Mouse (Mus musculus) bone marrow, adult 2 months (tissue): Measurements from ENCODE around the gene Smyd3. TPM values are rescaled to one million over a fixed set of nuclear protein-coding genes. Genes with fewer than 3 reads are reported as not detected.

Experiments
- H3K27ac ChIP-seq: fragments of 200-500 bp; 2 replicates; pipeline ENCODE4 v1.5.1; 2012; ENCODE audit warnings: low read depth, mild to moderate bottlenecking, control low read depth, inconsistent platforms, low read length; ENCODE audit not compliant: control insufficient read depth, poor library complexity, insufficient read depth
- H3K4me1 ChIP-seq: fragments of 200-500 bp; 2 replicates; pipeline ENCODE4 v1.6.1; 2011; ENCODE audit warnings: low read length; ENCODE audit not compliant: control insufficient read depth, insufficient read depth
- H3K4me3 ChIP-seq: fragments of 200-500 bp; replicated peaks from 2 replicates; pipeline ENCODE3; 2011; ENCODE audit warnings: mild to moderate bottlenecking, low read depth, low read length, control low read depth; ENCODE audit not compliant: control insufficient read depth
- CTCF ChIP-seq: fragments of 200-500 bp; IDR thresholded peaks from 2 replicates; pipeline ENCODE4 v1.5.1; 2011; ENCODE audit warnings: low read length, control low read depth; ENCODE audit not compliant: control insufficient read depth, insufficient read depth
- POLR2A ChIP-seq: fragments of 200-500 bp; IDR thresholded peaks from 2 replicates; pipeline ENCODE4 v1.6.1; 2011; ENCODE audit warnings: low read depth, mild to moderate bottlenecking, control low read depth, low read length, borderline replicate concordance; ENCODE audit not compliant: control insufficient read depth
- WGBS: fragments of 180-500 bp; shearing (Covaris S2); methylation state at CpG from one replicate; pipeline ENCODE4 v1.1.7; 2018; 5-methylcytosine and 5-hydroxymethylcytosine counted together
- polyA plus RNA-seq: library from polyadenylated mRNA; stranded (reverse); fragments of >200 nt; gene quantifications from 2 replicates; pipeline ENCODE4 v1.2.4, GENCODE M21; 2011; ENCODE audit warnings: low replicate concordance; ENCODE audit not compliant: missing spikeins, insufficient read depth, insufficient read length

Gene Smyd3
- polyA plus RNA-seq, 1 experiment, result 20.8 TPM

GRCm38 (mm10) chr1:179137145-179137477 lies 380.7 kb downstream of the Smyd3 start:
- H3K4me3 ChIP-seq, result no peak overlapping the region
- 67% methylated on average over 3 of the region's 3 CpGs for WGBS
- TF ChIP-seq POLR2A (no peak), CTCF (no peak)

GRCm38 (mm10) chr1:179136461-179137144 lies 381.2 kb downstream of the Smyd3 start:
- Histone ChIP-seq H3K4me1 (peaks cover 3% of the 10 kb centered on the region; the same call in 1 of the 2 replicates), H3K4me3 (no peak overlapping the region), H3K27ac (no peak overlapping the region)
- WGBS, result 57% methylated on average over 14 of the region's 14 CpGs
- no peak for TF ChIP-seq CTCF
- TF ChIP-seq POLR2A, result no peak

More at GRCm38 (mm10) chr1:179137145-179137477, 380.7 kb downstream of the Smyd3 start:
- Histone ChIP-seq H3K27ac (no peak overlapping the region), H3K4me1 (peaks cover 3% of the 10 kb centered on the region; the same call in 1 of the 2 replicates)

GRCm38 (mm10) chr1:179129995-179130394 lies 387.8 kb downstream of the Smyd3 start:
- TF ChIP-seq POLR2A (no peak), CTCF (no peak)
- 73% methylated on average over 5 of the region's 5 CpGs for WGBS
- Histone ChIP-seq H3K4me1 (peaks cover 3% of the 10 kb centered on the region; the same call in 1 of the 2 replicates), H3K27ac (no peak overlapping the region), H3K4me3 (no peak overlapping the region)

DNA sequence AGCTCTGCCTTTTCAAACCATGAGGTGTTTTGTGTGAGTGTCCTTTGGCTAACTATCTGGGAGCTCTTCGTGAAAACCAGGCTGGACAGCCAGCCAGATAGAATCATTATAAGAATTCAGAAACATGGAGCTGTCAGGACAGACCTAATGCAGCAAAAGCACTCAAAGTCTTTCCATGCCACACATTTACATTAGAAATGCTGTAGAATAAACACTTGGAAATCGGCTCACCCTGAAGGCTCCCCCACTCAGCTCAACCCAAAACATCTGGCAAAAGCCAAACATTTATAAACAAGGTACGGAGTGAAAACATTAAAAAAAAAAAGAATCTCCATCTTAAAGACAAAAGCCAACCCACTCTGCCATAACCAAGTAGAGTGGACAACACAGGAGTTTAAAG lies 391.6 kb downstream of the Smyd3 start:
- Histone ChIP-seq H3K4me3 (no peak overlapping the region), H3K27ac (no peak overlapping the region), H3K4me1 (no peaks in the 10 kb centered on the region)
- 81% methylated on average over 3 of the region's 3 CpGs for WGBS
- TF ChIP-seq CTCF, result no peak
- TF ChIP-seq POLR2A, result no peak

DNA sequence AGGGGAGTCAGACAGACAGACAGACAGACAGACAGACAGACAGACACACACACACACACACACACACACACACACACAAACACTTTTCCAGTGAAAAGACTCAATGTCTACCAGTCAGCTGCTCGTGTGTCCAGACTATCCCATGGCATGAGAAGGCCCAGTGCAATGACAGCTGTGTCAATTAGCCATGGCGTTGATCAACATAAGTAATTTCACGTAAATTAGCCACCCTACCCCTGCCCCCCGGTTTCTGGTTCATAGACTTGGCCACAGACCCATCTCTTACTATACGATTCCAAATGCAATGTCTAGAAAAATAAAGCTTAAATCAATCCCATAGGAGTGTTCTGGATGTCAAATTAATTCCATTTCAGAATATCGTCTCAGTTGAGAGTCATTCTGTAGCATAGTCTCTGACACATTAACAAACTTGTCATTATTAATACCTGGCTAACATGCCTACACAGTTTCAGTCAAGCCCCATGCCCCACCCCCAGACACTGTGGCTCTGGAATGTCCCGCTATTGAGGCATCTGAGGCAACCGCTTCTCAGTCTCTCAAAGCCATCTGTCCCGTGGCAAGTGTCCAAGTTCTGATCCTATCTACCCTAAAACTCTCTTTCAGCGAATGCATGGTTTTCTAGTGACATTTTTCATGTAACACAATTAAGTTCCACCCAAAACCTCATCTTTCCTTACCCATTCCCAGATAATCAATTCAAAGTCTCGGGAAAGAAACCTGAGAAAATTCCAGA lies 395.2 kb downstream of the Smyd3 start:
- H3K4me1 ChIP-seq, result no peaks in the 10 kb centered on the region
- 68% methylated on average over 11 of the region's 11 CpGs for WGBS
- H3K27ac ChIP-seq, result no peak overlapping the region
- TF ChIP-seq CTCF, result no peak
- no peak for TF ChIP-seq POLR2A
- H3K4me3 ChIP-seq, result no peak overlapping the region

GRCm38 (mm10) chr1:179120217-179120966 lies 397.4 kb downstream of the Smyd3 start:
- no peak overlapping the region for H3K27ac ChIP-seq
- 85% methylated on average over 9 of the region's 9 CpGs for WGBS

DNA sequence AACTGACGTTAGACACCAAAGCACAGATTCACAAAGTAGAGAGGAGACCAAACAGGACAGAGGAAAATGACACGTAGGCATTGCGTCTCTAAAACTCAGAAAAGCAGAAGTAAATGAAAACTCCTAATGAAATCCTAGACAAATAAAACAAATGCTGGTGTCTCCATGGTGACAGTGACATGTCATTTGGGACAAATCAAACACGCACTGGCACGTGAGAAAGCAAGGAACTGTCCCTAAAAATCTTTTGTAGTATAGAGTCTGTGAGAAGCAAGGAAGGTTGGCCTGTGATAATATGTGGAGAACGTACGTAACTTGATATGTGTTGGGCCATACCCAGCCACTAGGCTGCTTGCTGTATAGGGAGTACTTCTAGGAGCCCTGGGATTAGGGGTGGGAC lies 399.2 kb downstream of the Smyd3 start:
- TF ChIP-seq POLR2A (no peak), CTCF (no peak)
- Histone ChIP-seq H3K27ac (no peak overlapping the region), H3K4me3 (no peak overlapping the region), H3K4me1 (no peaks in the 10 kb centered on the region)
- WGBS, result 70% methylated on average over 7 of the region's 7 CpGs

More at GRCm38 (mm10) chr1:179120217-179120966, 397.4 kb downstream of the Smyd3 start:
- Histone ChIP-seq H3K4me1 (no peaks in the 10 kb centered on the region), H3K4me3 (no peak overlapping the region)
- TF ChIP-seq POLR2A (no peak), CTCF (no peak)

DNA sequence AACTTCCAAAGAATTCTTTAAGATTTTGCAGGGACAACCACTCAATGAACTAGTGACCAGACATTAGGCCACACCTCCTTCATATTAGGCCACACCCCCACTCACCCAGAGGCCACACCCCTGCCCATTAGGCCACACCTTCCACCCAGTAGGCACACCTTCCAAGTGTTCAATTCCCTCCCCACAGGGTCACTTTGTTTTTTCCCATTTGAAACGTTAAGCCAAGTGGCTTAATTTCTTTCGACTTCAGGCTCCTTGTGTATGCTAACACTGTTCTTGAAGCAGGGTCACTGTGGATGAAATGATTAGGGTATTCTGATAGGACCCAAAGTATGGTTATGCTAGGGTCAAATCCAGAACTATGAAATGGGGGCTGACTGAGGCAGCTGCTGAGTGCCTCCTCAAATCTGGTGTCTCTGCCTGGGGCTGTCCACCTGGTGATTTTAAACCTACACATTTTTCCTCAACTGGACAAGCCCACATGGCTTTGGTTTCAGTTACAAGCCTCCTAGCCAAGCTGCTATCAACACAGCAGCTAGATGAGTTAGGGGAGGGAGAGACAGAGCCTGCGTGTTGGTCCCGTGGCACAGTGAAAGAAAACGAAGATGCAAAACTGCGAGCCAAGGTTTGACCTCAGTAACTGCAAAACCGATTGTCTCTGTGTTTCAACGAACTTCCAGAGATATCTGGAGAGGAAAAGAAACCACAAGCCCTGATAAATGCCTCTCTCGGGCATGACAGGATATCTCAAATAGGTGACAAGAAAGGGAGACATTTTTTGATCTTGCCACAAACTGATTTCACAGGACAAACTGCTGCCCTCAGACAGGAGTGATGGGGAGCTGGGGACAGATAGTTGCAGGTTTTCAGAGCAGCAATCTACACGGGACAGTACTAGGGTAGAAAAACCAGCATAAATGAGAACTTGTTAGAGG lies 400.8 kb downstream of the Smyd3 start:
- Histone ChIP-seq H3K4me3 (no peak overlapping the region), H3K4me1 (no peaks in the 10 kb centered on the region), H3K27ac (no peak overlapping the region)
- WGBS, result 51% methylated on average over 10 of the region's 10 CpGs
- no peak for TF ChIP-seq POLR2A
- no peak for TF ChIP-seq CTCF
